Mouse (Mus musculus) lung, postnatal 0 days (tissue): ENCODE results near the gene Mpst. TPM values are rescaled to one million over a fixed set of nuclear protein-coding genes. Genes with fewer than 3 reads are reported as not detected.

Source experiments
- ATAC-seq: fragments of 200-750 bp; cut with Nextera tagmentation; 2 replicates; pipeline ENCODE4 v1.8.0; 2017; ENCODE audit warnings: moderate library complexity
- DNase-seq: peaks from one replicate; pipeline ENCODE4 v3.0.0-alpha.2; 2016; ENCODE audit warnings: low spot score
- H3K27ac ChIP-seq: fragments of 300-500 bp; sonication (generic); 2 replicates; pipeline ENCODE4 v1.5.1; 2014; ENCODE audit warnings: antibody characterized with exemption, mild to moderate bottlenecking, low read length, mixed read lengths
- H3K27me3 ChIP-seq: fragments of 300-500 bp; sonication (generic); replicated peaks from 2 replicates; pipeline ENCODE4 v1.6.1; 2014; ENCODE audit warnings: low read length, mixed read lengths; ENCODE audit not compliant: insufficient read depth
- H3K36me3 ChIP-seq: fragments of 300-500 bp; sonication (generic); 2 replicates; pipeline ENCODE4 v1.6.1; 2014; ENCODE audit warnings: low read length, mixed read lengths; ENCODE audit not compliant: insufficient read depth
- H3K4me1 ChIP-seq: fragments of 300-500 bp; sonication (generic); 2 replicates; pipeline ENCODE4 v1.6.1; 2014; ENCODE audit warnings: antibody characterized with exemption, low read depth, low read length, mixed read lengths; ENCODE audit not compliant: insufficient read depth
- H3K4me2 ChIP-seq: fragments of 300-500 bp; sonication (generic); replicated peaks from 2 replicates; pipeline ENCODE4 v1.6.1; 2014; ENCODE audit warnings: low read depth, mild to moderate bottlenecking, low read length, moderate library complexity, mixed read lengths
- H3K4me3 ChIP-seq: fragments of 300-500 bp; sonication (generic); 2 replicates; pipeline ENCODE4 v1.5.1; 2014; ENCODE audit warnings: low read depth, low read length
- H3K9ac ChIP-seq: fragments of 300-500 bp; sonication (generic); replicated peaks from 2 replicates; pipeline ENCODE4 v1.6.1; 2014; ENCODE audit warnings: low read depth, mild to moderate bottlenecking
- H3K9me3 ChIP-seq: fragments of 300-500 bp; sonication (generic); 2 replicates; pipeline ENCODE4 v1.6.1; 2016; ENCODE audit warnings: low read length, mixed read lengths
- CTCF ChIP-seq: IDR thresholded peaks from 2 replicates; pipeline ENCODE4 v1.5.1; 2016; ENCODE audit warnings: antibody characterized with exemption, mild to moderate bottlenecking
- EP300 ChIP-seq: IDR thresholded peaks from 2 replicates; pipeline ENCODE4 v1.6.1; 2016; ENCODE audit warnings: antibody characterized with exemption, mild to moderate bottlenecking, control low read depth
- WGBS: fragments of 180-500 bp; shearing (Covaris S2); extraction: QIAGEN DNeasy Blood & Tissue Kit; methylation state at CpG from one replicate; pipeline ENCODE4 v1.1.7; 2014; 5-methylcytosine and 5-hydroxymethylcytosine counted together
- polyA plus RNA-seq: library from polyadenylated mRNA; unstranded; fragments of >200 nt; fragmentation: Nextera tagmentation; extraction: Ambion mirVana; gene quantifications from 2 replicates; pipeline ENCODE4 v1.2.1, GENCODE M21; 2015

The Mpst gene
- polyA plus RNA-seq, 1 experiment from 2014 or later = 4.1 TPM

- H3K9me3 ChIP-seq = no peaks in the 10 kb centered on the region
- peak overlapping the region; percentile 30; the same call in 1 of the 2 replicates for H3K4me2 ChIP-seq
- no peaks in the 10 kb centered on the region for H3K36me3 ChIP-seq
- no peak for TF ChIP-seq EP300
- TF ChIP-seq CTCF = peak; percentile 92
- no peak overlapping the region for H3K4me3 ChIP-seq
- H3K27ac ChIP-seq = peak overlapping the region; percentile 58
- DNase-seq = peak; percentile 81
- H3K9ac ChIP-seq = no peak overlapping the region
- H3K27me3 ChIP-seq = no peaks in the 10 kb centered on the region
- WGBS = 13% methylated on average over 16 of the region's 16 CpGs
- no peaks in the 10 kb centered on the region for H3K4me1 ChIP-seq
- peak; percentile 89 for ATAC-seq
Measured at GRCm38 (mm10) chr15:78422046-78422956, 16.1 kb downstream of the Mpst start.

- H3K4me3 ChIP-seq = no peak overlapping the region
- no peak overlapping the region for H3K4me2 ChIP-seq
- no peak overlapping the region for H3K27ac ChIP-seq
- TF ChIP-seq CTCF (0 out of 2 replicates have a peak, but pooled peaks have one; percentile 9), EP300 (no peak)
- no peaks in the 10 kb centered on the region for H3K36me3 ChIP-seq
- WGBS = 16% methylated on average over 11 of the region's 11 CpGs
- no peaks in the 10 kb centered on the region for H3K27me3 ChIP-seq
- no peaks in the 10 kb centered on the region for H3K9me3 ChIP-seq
- DNase-seq (peak; percentile 75), ATAC-seq (peak; percentile 9; the same call in 1 of the 2 replicates)
- H3K9ac ChIP-seq = no peak overlapping the region
- peaks cover 8% of the 10 kb centered on the region; the same call in 1 of the 2 replicates for H3K4me1 ChIP-seq
Measured at GRCm38 (mm10) chr15:78424507-78424906, 18.3 kb downstream of the Mpst start.

GRCm38 (mm10) chr15:78425230-78425629 lies 19.0 kb downstream of the Mpst start:
- TF ChIP-seq EP300 (no peak), CTCF (peak; percentile 31)
- ATAC-seq (no peak), DNase-seq (no peak)
- Histone ChIP-seq H3K27ac (no peak overlapping the region), H3K36me3 (no peaks in the 10 kb centered on the region), H3K4me1 (peaks cover 9% of the 10 kb centered on the region; the same call in 1 of the 2 replicates), H3K4me3 (no peak overlapping the region), H3K9me3 (no peaks in the 10 kb centered on the region), H3K27me3 (no peaks in the 10 kb centered on the region), H3K9ac (no peak overlapping the region), H3K4me2 (no peak overlapping the region)
- WGBS = 67% methylated on average over 4 of the region's 4 CpGs

GRCm38 (mm10) chr15:78428391-78429138 lies 22.3 kb downstream of the Mpst start, which contains the start of gene Kctd17:
Gene Kctd17, plus strand, starts transcription at chr15:78428564.
- ATAC-seq (peak; percentile 79), DNase-seq (peak; percentile 73)
- Histone ChIP-seq H3K9me3 (no peaks in the 10 kb centered on the region), H3K4me2 (peak within 1 kb of the TSS; percentile 74), H3K27me3 (no peaks in the 10 kb centered on the region), H3K9ac (peak within 1 kb of the TSS; percentile 29; the same call in 1 of the 2 replicates), H3K36me3 (no peaks in the 10 kb centered on the region), H3K4me1 (peaks cover 9% of the 10 kb centered on the region; the same call in 1 of the 2 replicates), H3K4me3 (peak within 1 kb of the TSS; percentile 59), H3K27ac (peak within 1 kb of the TSS; percentile 75; the same call in 1 of the 2 replicates)
- TF ChIP-seq EP300 (no peak), CTCF (0 out of 2 replicates have a peak, but pooled peaks have one; percentile 3)
- WGBS = 1% methylated on average over 47 of the region's 52 CpGs

GRCm38 (mm10) chr15:78429139-78429459 lies 22.9 kb downstream of the Mpst start:
- ATAC-seq = no peak
- Histone ChIP-seq H3K36me3 (no peaks in the 10 kb centered on the region), H3K4me2 (peak overlapping the region; percentile 74), H3K4me3 (peak overlapping the region; percentile 59), H3K4me1 (peaks cover 9% of the 10 kb centered on the region; the same call in 1 of the 2 replicates), H3K27me3 (no peaks in the 10 kb centered on the region), H3K9ac (peak overlapping the region; percentile 29; the same call in 1 of the 2 replicates), H3K27ac (peak overlapping the region; percentile 75; the same call in 1 of the 2 replicates), H3K9me3 (no peaks in the 10 kb centered on the region)
- WGBS = 12% methylated on average over 3 of the region's 3 CpGs
- no peak for TF ChIP-seq EP300
- no peak for TF ChIP-seq CTCF
- DNase-seq = no peak
